Mouse (Mus musculus) hindbrain, postnatal 0 days (tissue): ENCODE measurements around the gene Fv1. TPM values are rescaled to one million over a fixed set of nuclear protein-coding genes. Genes with fewer than 3 reads are reported as not detected.

ENCODE experiments used
- ATAC-seq: fragments of 200-750 bp; cut with Nextera tagmentation; 2 replicates; pipeline ENCODE4 v1.8.0; 2017; ENCODE audit warnings: mild to moderate bottlenecking, moderate TSS enrichment, moderate library complexity
- DNase-seq: peaks from one replicate; pipeline ENCODE4 v3.0.0-alpha.2; 2015; ENCODE audit warnings: low spot score
- H3K27ac ChIP-seq: fragments of 300-500 bp; sonication (generic); 2 replicates; pipeline ENCODE4 v1.5.1; 2014; ENCODE audit warnings: mild to moderate bottlenecking
- H3K27me3 ChIP-seq: fragments of 300-500 bp; sonication (generic); 2 replicates; pipeline ENCODE4 v1.6.1; 2014; ENCODE audit warnings: low read length, mixed read lengths; ENCODE audit not compliant: insufficient read depth
- H3K36me3 ChIP-seq: fragments of 300-500 bp; sonication (generic); 2 replicates; pipeline ENCODE4 v1.6.1; 2014; ENCODE audit warnings: low read length, mixed read lengths; ENCODE audit not compliant: insufficient read depth
- H3K4me1 ChIP-seq: fragments of 300-500 bp; sonication (generic); 2 replicates; pipeline ENCODE4 v1.6.1; 2014; ENCODE audit warnings: antibody characterized with exemption, low read length, mixed read lengths; ENCODE audit not compliant: insufficient read depth
- H3K4me2 ChIP-seq: fragments of 300-500 bp; sonication (generic); 2 replicates; pipeline ENCODE4 v1.6.1; 2014; ENCODE audit warnings: low read depth, mild to moderate bottlenecking, low read length, moderate library complexity, mixed read lengths
- H3K4me3 ChIP-seq: fragments of 300-500 bp; sonication (generic); 2 replicates; pipeline ENCODE4 v1.5.1; 2014; ENCODE audit warnings: low read length
- H3K9ac ChIP-seq: fragments of 300-500 bp; sonication (generic); replicated peaks from 2 replicates; pipeline ENCODE4 v1.6.1; 2014; ENCODE audit warnings: mild to moderate bottlenecking, low read length, moderate library complexity, mixed read lengths
- H3K9me3 ChIP-seq: fragments of 300-500 bp; sonication (generic); 2 replicates; pipeline ENCODE4 v1.6.1; 2016; ENCODE audit warnings: low read length, mixed read lengths
- CTCF ChIP-seq: IDR thresholded peaks from 2 replicates; pipeline ENCODE4 v1.5.1; 2016; ENCODE audit warnings: antibody characterized with exemption, control low read depth, low read depth
- WGBS: fragments of 180-500 bp; shearing (Covaris S2); extraction: QIAGEN DNeasy Blood & Tissue Kit; methylation state at CpG from one replicate; pipeline ENCODE4 v1.1.7; 2014; 5-methylcytosine and 5-hydroxymethylcytosine counted together
- polyA plus RNA-seq: library from polyadenylated mRNA; unstranded; fragments of >200 nt; fragmentation: Nextera tagmentation; extraction: Ambion mirVana; gene quantifications from 2 replicates; pipeline ENCODE4 v1.2.1, GENCODE M21; 2015
- total RNA-seq: library from RNA; depleted of rRNA; stranded (reverse); fragments of >200 nt; gene quantifications from 2 replicates; pipeline ENCODE4 v1.2.3, GENCODE M21; 2014

Gene Fv1
- total and polyA plus RNA-seq, 2 experiments from 2014 or later: 3.2 to 4.3 TPM

DNA sequence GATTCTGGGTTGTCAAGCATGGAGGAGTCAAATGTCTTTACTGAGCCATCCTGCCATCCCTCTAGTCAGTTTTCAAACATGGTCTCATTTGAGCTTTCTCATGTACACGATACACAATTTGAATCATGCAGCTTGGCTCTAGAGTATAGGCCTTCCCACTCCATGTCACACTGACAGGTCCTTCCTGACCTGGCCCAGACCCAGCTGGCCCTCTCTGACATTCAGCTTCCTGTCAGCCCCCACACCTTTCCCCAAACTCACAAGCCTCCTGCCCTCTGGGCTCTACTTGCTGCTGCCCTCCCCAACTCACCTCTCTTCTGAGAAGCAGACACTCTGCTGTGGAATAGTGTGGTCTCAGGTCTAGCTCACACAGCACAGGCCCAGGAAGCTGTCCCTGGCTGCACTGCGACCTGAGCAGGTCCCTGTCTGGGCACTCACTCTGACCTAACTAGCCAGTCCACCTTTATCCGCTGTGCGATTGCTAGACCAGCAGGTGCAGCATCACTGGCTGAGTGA lies 27.1 kb downstream of the Fv1 start:
- Histone ChIP-seq H3K4me2 (no peak overlapping the region), H3K4me3 (no peak overlapping the region), H3K9ac (no peak overlapping the region), H3K27me3 (no peaks in the 10 kb centered on the region), H3K27ac (no peak overlapping the region), H3K9me3 (no peaks in the 10 kb centered on the region), H3K4me1 (no peaks in the 10 kb centered on the region), H3K36me3 (peaks cover 68% of the 10 kb centered on the region)
- TF ChIP-seq CTCF: no peak
- DNase-seq (no peak), ATAC-seq (no peak)
- WGBS: 96% methylated on average over 4 of the region's 4 CpGs

DNA sequence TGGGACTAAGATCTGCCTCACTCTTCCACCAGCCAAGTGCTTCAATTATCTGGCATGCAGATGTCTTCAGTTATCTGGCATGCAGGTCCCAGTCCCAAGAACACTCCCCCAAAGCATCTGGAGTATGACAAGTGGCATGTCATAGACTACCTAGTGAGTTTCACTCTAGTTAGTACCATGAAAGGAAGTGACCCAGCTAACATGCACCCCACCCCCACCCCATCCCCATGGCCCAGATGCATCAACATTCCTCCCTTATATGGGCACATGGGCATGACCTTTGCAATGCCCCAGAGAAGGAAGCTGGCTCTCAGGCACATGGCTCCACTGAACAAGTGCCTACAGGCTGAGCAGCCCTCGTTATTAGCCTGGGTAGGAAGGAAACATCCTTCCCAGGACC lies 27.6 kb downstream of the Fv1 start:
- WGBS: 70% methylated on average over 1 of the region's 1 CpGs
- H3K9ac ChIP-seq: no peak overlapping the region
- no peaks in the 10 kb centered on the region for H3K4me1 ChIP-seq
- DNase-seq (no peak), ATAC-seq (no peak)
- no peak for TF ChIP-seq CTCF
- H3K27me3 ChIP-seq: no peaks in the 10 kb centered on the region
- no peak overlapping the region for H3K27ac ChIP-seq
- no peak overlapping the region for H3K4me2 ChIP-seq
- H3K4me3 ChIP-seq: no peak overlapping the region
- H3K36me3 ChIP-seq: peaks cover 65% of the 10 kb centered on the region
- H3K9me3 ChIP-seq: no peaks in the 10 kb centered on the region

DNA sequence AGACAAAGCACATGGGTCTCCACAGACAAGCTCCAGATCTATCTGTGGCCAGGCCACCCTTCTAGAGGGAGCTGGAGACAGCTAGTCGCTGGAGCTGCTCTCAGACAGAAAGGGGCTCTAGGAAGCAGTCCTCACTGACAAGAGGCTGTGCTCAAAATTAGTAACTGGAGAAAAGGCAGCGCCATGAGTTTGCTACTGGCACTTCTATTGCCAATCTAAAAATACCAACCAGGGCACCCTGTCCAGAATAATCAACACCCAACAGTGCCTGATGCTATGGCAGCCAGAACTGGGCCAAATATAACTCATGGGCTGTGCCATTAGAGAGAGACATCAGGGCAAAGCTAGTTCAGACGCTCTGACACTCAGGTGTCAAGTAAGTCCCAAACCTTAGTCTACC lies 28.6 kb downstream of the Fv1 start:
- H3K36me3 ChIP-seq: peaks cover 64% of the 10 kb centered on the region
- H3K4me1 ChIP-seq: no peaks in the 10 kb centered on the region
- H3K4me3 ChIP-seq: no peak overlapping the region
- no peak for TF ChIP-seq CTCF
- no peak overlapping the region for H3K27ac ChIP-seq
- 89% methylated on average over 3 of the region's 3 CpGs for WGBS
- no peak overlapping the region for H3K4me2 ChIP-seq
- no peak for ATAC-seq
- no peak overlapping the region for H3K9ac ChIP-seq
- H3K9me3 ChIP-seq: no peaks in the 10 kb centered on the region
- no peaks in the 10 kb centered on the region for H3K27me3 ChIP-seq
- DNase-seq: no peak

DNA sequence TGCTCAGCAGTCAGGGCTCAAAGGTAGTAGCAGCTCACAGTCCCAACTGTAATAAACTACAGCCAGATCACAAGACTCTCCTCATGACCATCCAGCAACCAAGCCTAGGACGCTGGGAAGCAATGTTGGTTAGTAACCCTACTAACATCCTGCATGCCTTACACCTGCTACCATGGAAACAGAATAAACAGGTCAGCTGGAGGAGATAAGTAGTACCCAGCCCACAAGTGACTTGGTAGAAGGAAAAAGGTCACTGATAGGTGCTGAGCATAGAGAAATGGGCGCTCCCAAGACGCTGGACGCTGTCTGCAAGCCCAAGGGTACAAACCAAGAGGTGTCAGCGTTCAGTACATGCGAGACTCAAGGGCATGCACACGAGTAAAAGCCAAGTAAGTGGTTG lies 31.7 kb downstream of the Fv1 start:
- no peak overlapping the region for H3K27ac ChIP-seq
- 90% methylated on average over 7 of the region's 7 CpGs for WGBS
- no peak overlapping the region for H3K9ac ChIP-seq
- H3K4me2 ChIP-seq: no peak overlapping the region
- H3K4me3 ChIP-seq: no peak overlapping the region
- peaks cover 53% of the 10 kb centered on the region for H3K36me3 ChIP-seq
- DNase-seq: no peak
- H3K9me3 ChIP-seq: no peaks in the 10 kb centered on the region
- H3K4me1 ChIP-seq: peaks cover 10% of the 10 kb centered on the region; the same call in 1 of the 2 replicates
- no peaks in the 10 kb centered on the region for H3K27me3 ChIP-seq
- no peak for ATAC-seq
- TF ChIP-seq CTCF: no peak

DNA sequence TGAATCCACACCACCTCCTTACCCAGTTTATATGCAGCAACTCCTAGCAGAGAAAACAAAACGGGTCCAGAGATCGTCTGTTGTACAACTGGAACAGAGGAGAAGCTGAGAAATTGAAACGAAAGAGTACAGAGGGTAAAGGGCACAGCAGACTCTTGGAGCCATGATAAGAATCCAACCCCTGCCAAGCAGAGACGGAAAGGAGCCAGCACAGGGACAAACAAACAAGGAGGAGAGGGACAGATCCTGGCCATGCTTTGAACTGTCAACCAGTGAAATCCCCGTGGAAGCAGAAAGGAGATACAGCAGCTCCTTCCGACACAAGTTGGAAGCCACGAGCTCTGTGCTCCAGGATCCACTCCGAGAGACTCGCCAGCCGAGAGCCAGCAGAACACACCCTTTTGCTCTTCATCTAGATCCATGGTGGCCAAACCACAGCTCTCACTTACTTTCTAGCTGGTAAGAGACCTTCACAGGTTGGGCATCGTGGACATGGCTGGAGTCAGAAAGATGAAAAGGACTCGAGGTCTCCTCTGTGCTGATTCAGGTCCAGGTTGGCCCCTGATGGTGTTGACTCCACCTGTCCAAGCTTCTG lies 34.2 kb downstream of the Fv1 start:
- H3K4me2 ChIP-seq: 0 out of 2 replicates have a peak overlapping the region, but pooled peaks have one; percentile 72
- ATAC-seq (no peak), DNase-seq (no peak)
- no peak overlapping the region for H3K27ac ChIP-seq
- H3K9ac ChIP-seq: no peak overlapping the region
- 91% methylated on average over 12 of the region's 12 CpGs for WGBS
- H3K4me3 ChIP-seq: no peak overlapping the region
- TF ChIP-seq CTCF: no peak
- no peaks in the 10 kb centered on the region for H3K27me3 ChIP-seq
- H3K4me1 ChIP-seq: peaks cover 10% of the 10 kb centered on the region; the same call in 1 of the 2 replicates
- peaks cover 28% of the 10 kb centered on the region for H3K36me3 ChIP-seq
- no peaks in the 10 kb centered on the region for H3K9me3 ChIP-seq

DNA sequence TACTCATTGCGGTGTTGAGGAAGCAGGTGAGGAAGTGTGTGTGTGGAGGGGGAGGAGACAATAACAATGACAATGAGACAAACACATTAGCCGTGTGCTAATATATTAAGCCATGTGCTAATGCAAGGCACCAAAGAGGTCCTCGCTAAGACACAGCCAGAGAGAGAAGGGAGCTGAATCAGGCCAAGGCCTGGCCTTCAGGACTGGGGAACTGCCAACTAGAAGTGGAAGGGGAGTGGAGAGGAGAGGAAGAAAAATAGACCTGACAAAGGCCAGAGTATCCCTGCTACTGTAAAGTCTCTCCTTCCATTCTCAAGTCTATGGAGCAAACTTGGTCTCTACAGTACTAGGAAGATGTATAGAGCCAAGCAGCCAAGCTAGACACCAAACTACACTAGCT lies 34.8 kb downstream of the Fv1 start:
- ATAC-seq (no peak), DNase-seq (no peak)
- H3K36me3 ChIP-seq: peaks cover 22% of the 10 kb centered on the region
- H3K4me2 ChIP-seq: peak overlapping the region; percentile 72
- H3K4me1 ChIP-seq: peaks cover 10% of the 10 kb centered on the region; the same call in 1 of the 2 replicates
- H3K27me3 ChIP-seq: no peaks in the 10 kb centered on the region
- peak overlapping the region; percentile 88 for H3K4me3 ChIP-seq
- H3K9me3 ChIP-seq: no peaks in the 10 kb centered on the region
- TF ChIP-seq CTCF: no peak
- peak overlapping the region; percentile 75; the same call in 1 of the 2 replicates for H3K9ac ChIP-seq
- peak overlapping the region; percentile 88; the same call in 1 of the 2 replicates for H3K27ac ChIP-seq
- WGBS: 80% methylated on average over 3 of the region's 3 CpGs
